Mouse (Mus musculus): ENCODE measurements around the gene Nhlrc2.

DNA sequence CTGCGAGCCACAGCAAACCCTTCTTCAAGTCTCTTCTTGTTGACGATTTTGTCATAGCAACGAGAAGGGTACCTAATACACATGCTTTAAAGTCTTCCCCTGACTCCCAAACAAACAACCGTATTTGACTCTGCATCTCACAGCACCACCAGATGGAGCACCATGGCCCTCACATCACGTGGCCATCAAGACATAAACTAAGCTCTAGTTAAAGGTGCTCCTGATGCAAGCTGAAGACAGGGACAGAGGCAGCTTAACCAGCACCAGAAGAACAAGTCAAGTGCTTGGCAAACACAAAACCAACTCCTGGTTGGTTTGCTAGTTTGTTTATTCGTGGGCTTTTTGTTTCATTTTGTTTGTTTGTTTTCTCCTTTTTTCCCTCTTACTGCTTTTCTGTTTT is 17.3 kb downstream of the Nhlrc2 start:
- TF ChIP-seq POLR2A (IDR thresholded peaks at IDR 0.05; ENCODE audit: insufficient read length, low read depth) (no peak), MAX (IDR thresholded peaks at IDR 0.05; ENCODE audit: low read depth) (no peak), TCF12 (IDR thresholded peaks at IDR 0.05; ENCODE audit: insufficient read depth, poor library complexity, severe bottlenecking) (no peak), POLR2AphosphoS2 (IDR thresholded peaks at IDR 0.05; ENCODE audit: insufficient read length, low read depth) (no peak)
